Mouse (Mus musculus) ES-Bruce4 (cell line): ENCODE results near the gene Endou.

Experiments
- CTCF ChIP-seq: IDR thresholded peaks from one replicate; pipeline ENCODE4 v1.8.1; 2011; ENCODE audit warnings: low read depth, low read length
- EP300 ChIP-seq: IDR thresholded peaks from 2 replicates; pipeline ENCODE4 v1.6.1; 2011; ENCODE audit warnings: low read depth, low read length; ENCODE audit not compliant: insufficient read depth
- POLR2A ChIP-seq: IDR thresholded peaks from one replicate; pipeline ENCODE4 v1.8.1; 2011; ENCODE audit warnings: low read length; ENCODE audit not compliant: insufficient read depth

DNA sequence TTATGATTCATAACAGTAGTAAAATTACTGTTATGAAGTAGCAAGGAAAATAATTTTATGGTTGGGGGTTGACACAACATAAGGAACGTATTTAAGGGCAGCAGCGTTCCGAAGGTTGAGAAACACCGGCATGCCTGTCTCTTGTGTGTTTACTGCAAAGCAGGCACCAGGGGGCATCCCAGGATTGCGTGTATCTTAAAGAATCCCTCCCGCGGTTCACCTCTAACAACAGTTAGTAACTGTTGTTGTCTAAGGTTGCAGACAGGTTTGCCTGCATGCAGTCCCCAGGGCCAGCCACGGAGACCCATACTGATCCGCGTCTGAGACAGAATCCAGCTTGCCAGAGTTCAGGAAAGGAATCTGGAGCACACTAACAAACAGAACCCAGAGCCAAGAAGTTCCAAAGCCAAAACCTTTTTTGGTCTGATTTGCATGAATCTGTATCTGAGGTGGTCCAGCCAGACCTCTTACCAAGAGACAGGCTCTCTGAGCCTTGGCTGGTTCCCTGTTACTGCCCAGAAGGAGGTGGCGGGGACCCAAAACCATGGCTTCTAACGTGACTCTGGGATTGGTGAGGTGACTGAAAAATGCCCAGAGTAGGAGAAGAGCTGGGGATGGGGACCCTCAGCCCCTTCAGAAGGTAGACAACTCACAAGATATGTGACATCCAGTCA lies 13.1 kb downstream of the Endou start:
- TF ChIP-seq CTCF (peak; percentile 52), POLR2A (no peak), EP300 (no peak)
